Mouse (Mus musculus) kidney, embryonic 16.5 days (tissue): Measurements from ENCODE around the gene Rab1a. TPM values are rescaled to one million over a fixed set of nuclear protein-coding genes. Genes with fewer than 3 reads are reported as not detected.
"Not testable (repeated sequence)": the region's sequence is repeated elsewhere in the genome, so short reads cannot be mapped to it uniquely, and the experiment has no call there.

Experiments
- ATAC-seq: fragments of 200-750 bp; cut with Nextera tagmentation; 2 replicates; pipeline ENCODE4 v1.8.0; 2017; ENCODE audit warnings: moderate TSS enrichment; ENCODE audit not compliant: low FRiP score, low TSS enrichment
- H3K27ac ChIP-seq: fragments of 300-500 bp; sonication (generic); 2 replicates; pipeline ENCODE4 v1.5.1; 2014; ENCODE audit warnings: low read length
- H3K27me3 ChIP-seq: fragments of 300-500 bp; sonication (generic); 2 replicates; pipeline ENCODE4 v1.6.1; 2014; ENCODE audit warnings: low read length, control low read depth, mixed read lengths; ENCODE audit not compliant: insufficient read depth
- H3K36me3 ChIP-seq: fragments of 300-500 bp; sonication (generic); 2 replicates; pipeline ENCODE4 v1.6.1; 2014; ENCODE audit warnings: low read length, control low read depth, mixed read lengths; ENCODE audit not compliant: insufficient read depth
- H3K4me1 ChIP-seq: fragments of 300-500 bp; sonication (generic); 2 replicates; pipeline ENCODE4 v1.6.1; 2014; ENCODE audit warnings: low read length, control low read depth, mixed read lengths; ENCODE audit not compliant: insufficient read depth
- H3K4me2 ChIP-seq: fragments of 300-500 bp; sonication (generic); replicated peaks from 2 replicates; pipeline ENCODE4 v1.6.1; 2014; ENCODE audit warnings: low read depth, low read length
- H3K4me3 ChIP-seq: fragments of 300-500 bp; sonication (generic); 2 replicates; pipeline ENCODE4 v1.5.1; 2014; ENCODE audit warnings: mild to moderate bottlenecking, low read length
- H3K9ac ChIP-seq: fragments of 300-500 bp; sonication (generic); replicated peaks from 2 replicates; pipeline ENCODE4 v1.6.1; 2014; ENCODE audit warnings: low read length
- H3K9me3 ChIP-seq: fragments of 300-500 bp; sonication (generic); 2 replicates; pipeline ENCODE4 v1.6.1; 2016; ENCODE audit warnings: low read length, control low read depth
- WGBS: fragments of 180-500 bp; shearing (Covaris S2); extraction: QIAGEN DNeasy Blood & Tissue Kit; methylation state at CpG from one replicate; pipeline ENCODE4 v1.1.7; 2014; 5-methylcytosine and 5-hydroxymethylcytosine counted together
- polyA plus RNA-seq: library from polyadenylated mRNA; unstranded; fragments of >200 nt; fragmentation: Nextera tagmentation; extraction: Ambion mirVana; gene quantifications from 2 replicates; pipeline ENCODE4 v1.2.1, GENCODE M21; 2015

Rab1a gene
- polyA plus RNA-seq, 1 experiment from 2014 or later: 261 TPM

DNA sequence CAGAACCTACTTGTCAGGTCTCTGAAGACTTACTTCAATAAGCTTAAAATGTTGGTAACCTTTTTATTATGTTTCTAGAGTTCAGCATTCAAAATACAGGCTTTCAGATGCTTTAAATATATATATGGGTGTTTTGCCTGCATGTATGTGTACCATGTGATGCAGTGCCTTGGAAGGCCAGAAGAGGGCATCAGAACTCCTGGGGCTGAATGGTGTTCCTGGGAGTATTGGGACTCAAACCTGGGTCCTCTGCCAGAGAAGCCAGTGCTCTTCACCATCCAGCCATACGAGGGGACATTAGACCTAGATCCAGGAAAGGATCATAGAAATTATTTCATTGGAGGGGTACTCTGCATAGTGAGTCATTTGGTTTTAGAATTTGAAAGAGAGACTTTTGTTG, 13.5 kb downstream of the Rab1a start:
- WGBS: 97% methylated on average over 1 of the region's 1 CpGs
- no peaks in the 10 kb centered on the region for H3K9me3 ChIP-seq
- no peak overlapping the region for H3K4me3 ChIP-seq
- no peak overlapping the region for H3K27ac ChIP-seq
- H3K36me3 ChIP-seq: peaks cover 26% of the 10 kb centered on the region
- H3K9ac ChIP-seq: no peak overlapping the region
- peaks cover 15% of the 10 kb centered on the region for H3K4me1 ChIP-seq
- H3K4me2 ChIP-seq: no peak overlapping the region
- H3K27me3 ChIP-seq: no peaks in the 10 kb centered on the region
- no peak for ATAC-seq

DNA sequence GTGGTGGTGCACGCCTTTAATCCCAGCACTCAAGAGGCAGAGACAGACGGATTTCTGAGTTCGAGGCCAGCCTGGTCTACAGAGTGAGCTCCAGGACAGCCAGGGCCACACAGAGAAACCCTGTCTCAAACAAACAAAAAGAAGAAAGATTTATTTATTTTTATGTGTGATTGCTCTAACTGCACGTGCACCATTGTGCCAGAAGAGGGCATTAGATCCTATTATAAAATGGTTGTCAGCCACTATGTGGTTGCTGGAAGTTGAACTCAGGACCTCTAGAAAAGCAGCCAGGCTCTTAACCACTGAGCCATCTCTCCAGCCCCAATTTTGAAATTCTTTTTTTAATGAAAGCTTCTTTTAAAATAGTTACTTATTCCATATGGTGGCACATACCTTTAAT, 15.2 kb downstream of the Rab1a start:
- no peak for ATAC-seq
- 86% methylated on average over 4 of the region's 4 CpGs for WGBS

DNA sequence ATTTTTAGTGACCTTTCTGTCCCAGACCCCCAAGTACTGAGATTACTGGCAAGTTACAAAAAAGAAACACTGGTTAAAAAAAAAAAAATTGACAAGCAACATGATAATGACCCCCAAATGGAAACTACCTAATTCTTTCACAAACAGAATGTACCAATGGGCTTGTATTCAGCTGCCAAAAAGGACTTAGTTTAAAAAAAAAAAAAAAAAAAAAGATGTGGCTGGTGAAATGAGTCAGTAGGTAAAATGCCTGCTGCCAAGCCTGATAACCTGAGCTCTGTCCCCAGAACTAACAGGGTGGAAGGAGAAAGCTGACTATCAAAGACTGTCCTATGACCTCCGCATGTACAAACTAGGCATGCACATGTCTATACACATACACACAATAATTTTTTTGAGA, 16.0 kb downstream of the Rab1a start:
- Histone ChIP-seq H3K4me1 (peaks cover under 1% of the 10 kb centered on the region; the same call in 1 of the 2 replicates), H3K4me3 (no peak overlapping the region), H3K27me3 (no peaks in the 10 kb centered on the region), H3K9me3 (no peaks in the 10 kb centered on the region), H3K4me2 (no peak overlapping the region), H3K36me3 (peaks cover 38% of the 10 kb centered on the region), H3K9ac (no peak overlapping the region), H3K27ac (no peak overlapping the region)
- ATAC-seq: no peak
- WGBS: 100% methylated on average over 1 of the region's 1 CpGs

More for the DNA sequence above, 15.2 kb downstream of the Rab1a start:
- H3K36me3 ChIP-seq: peaks cover 36% of the 10 kb centered on the region
- no peak overlapping the region for H3K9ac ChIP-seq
- H3K4me3 ChIP-seq: no peak overlapping the region
- H3K27ac ChIP-seq: no peak overlapping the region
- peaks cover 6% of the 10 kb centered on the region for H3K4me1 ChIP-seq
- no peaks in the 10 kb centered on the region for H3K9me3 ChIP-seq
- no peaks in the 10 kb centered on the region for H3K27me3 ChIP-seq
- H3K4me2 ChIP-seq: no peak overlapping the region

DNA sequence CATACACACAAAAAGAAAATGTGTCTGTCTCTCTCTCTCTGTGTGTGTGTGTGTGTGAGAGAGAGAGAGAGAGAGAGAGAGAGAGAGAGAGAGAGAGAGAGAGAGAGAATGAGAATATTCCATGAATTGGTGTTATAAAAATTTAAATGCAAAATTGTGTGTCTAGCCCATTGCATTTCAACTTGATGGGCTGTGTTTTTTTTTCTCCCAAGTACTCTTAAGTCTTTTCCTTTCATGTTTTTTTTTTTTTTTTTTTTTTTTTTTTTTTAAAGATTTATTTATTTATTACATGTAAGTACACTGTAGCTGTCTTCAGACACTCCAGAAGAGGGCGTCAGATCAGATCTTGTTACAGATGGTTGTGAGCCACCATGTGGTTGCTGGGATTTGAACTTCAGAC, 20.4 kb downstream of the Rab1a start:
- ATAC-seq, H3K27ac ChIP-seq, H3K4me2 ChIP-seq, H3K4me3 ChIP-seq, H3K9ac ChIP-seq, H3K27me3 ChIP-seq, H3K9me3 ChIP-seq, H3K4me1 ChIP-seq: not testable (repeated sequence)
- peaks cover 57% of the 10 kb centered on the region for H3K36me3 ChIP-seq
- no CpG with 5 or more reads among the region's 1 CpGs for WGBS

DNA sequence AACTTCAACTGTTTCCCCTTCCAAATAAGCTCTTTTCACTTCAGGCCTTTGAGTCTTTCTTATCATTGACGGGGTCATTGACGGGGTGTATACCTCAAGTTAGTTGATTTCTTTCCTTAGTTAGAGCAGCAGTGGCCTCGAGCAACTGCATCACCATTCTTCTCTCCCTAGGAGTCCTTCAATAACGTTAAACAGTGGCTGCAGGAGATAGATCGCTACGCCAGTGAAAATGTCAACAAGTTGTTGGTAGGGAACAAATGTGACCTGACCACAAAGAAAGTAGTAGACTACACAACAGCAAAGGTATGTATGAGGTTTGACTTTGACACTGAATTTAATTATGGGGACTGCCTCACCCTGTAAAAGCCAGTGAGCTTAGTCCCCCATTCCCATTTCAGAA, 23.0 kb downstream of the Rab1a start:
- WGBS: 85% methylated on average over 6 of the region's 6 CpGs
- no peaks in the 10 kb centered on the region for H3K4me1 ChIP-seq
- H3K9ac ChIP-seq: no peak overlapping the region
- peaks cover 59% of the 10 kb centered on the region for H3K36me3 ChIP-seq
- ATAC-seq: no peak
- H3K27ac ChIP-seq: no peak overlapping the region
- H3K4me3 ChIP-seq: no peak overlapping the region
- H3K4me2 ChIP-seq: no peak overlapping the region
- H3K9me3 ChIP-seq: no peaks in the 10 kb centered on the region
- no peaks in the 10 kb centered on the region for H3K27me3 ChIP-seq

DNA sequence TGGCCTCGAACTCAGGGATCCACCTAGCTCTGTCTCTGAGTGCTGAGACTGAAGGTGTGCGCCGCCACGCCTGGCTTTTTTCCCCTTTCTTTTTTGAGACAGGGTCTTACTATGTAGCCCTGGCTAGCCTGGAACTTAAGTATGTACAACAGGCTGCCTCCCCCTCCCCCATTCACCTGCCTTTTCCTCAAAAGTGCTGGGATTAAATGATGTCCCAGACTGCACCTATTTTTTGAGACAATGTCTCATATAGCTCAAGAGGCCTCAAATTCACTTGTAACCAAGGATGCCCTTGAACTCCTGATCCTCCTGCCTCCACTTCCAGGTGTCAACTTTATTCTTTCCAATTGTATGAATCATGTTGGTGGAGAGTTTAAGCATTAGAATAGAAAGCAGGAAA, 24.7 kb downstream of the Rab1a start:
- no peak; the same call in 1 of the 2 replicates for ATAC-seq
- H3K4me1 ChIP-seq: no peaks in the 10 kb centered on the region
- no peak overlapping the region for H3K27ac ChIP-seq
- H3K4me2 ChIP-seq: no peak overlapping the region
- WGBS: 95% methylated on average over 4 of the region's 4 CpGs
- H3K27me3 ChIP-seq: no peaks in the 10 kb centered on the region
- H3K36me3 ChIP-seq: peaks cover 66% of the 10 kb centered on the region
- H3K9ac ChIP-seq: no peak overlapping the region
- no peaks in the 10 kb centered on the region for H3K9me3 ChIP-seq
- no peak overlapping the region for H3K4me3 ChIP-seq

DNA sequence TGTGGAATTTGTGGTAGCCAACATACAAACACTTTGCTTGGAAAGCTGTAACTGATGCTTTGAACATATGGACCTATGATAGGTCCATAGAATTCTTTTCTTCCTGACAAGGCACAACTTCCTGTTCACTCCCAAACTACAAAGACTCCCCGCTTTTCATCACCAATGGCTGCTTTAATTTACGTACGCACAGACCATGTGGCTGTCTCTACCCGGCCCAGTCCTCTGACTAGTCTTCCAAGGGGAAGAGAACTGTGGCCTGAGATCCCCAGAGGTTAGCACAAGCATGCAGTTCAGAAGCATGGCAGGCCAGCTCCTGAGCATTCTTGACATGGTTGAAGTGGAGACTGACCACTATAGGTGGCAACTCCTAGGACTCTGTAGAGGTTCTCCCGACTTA, 27.4 kb downstream of the Rab1a start:
- 76% methylated on average over 5 of the region's 5 CpGs for WGBS
- no peak overlapping the region for H3K4me3 ChIP-seq
- H3K9me3 ChIP-seq: no peaks in the 10 kb centered on the region
- no peaks in the 10 kb centered on the region for H3K27me3 ChIP-seq
- no peak overlapping the region for H3K27ac ChIP-seq
- no peaks in the 10 kb centered on the region for H3K4me1 ChIP-seq
- H3K4me2 ChIP-seq: no peak overlapping the region
- ATAC-seq: no peak
- H3K36me3 ChIP-seq: peaks cover 63% of the 10 kb centered on the region
- H3K9ac ChIP-seq: no peak overlapping the region

DNA sequence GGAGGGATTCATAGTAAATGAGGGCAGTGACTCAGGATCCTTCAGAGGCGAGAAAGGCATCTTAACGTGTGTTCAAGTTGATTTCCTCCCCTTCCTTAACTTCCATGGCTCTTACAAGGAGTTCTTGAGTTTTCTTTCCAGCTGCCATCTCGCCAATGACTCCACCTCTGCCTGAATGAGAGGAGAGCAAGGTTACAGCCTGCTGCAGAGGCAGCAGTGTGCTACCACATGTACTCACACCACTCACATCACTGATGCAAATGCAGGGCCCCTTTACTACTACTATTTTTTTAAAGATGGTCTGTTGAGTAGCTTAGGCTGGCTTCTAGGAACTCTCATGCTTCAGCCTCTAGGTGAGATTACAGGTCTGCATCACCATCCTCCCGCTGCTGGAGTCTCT, 28.1 kb downstream of the Rab1a start:
- Histone ChIP-seq H3K4me2 (no peak overlapping the region), H3K27ac (no peak overlapping the region), H3K9me3 (no peaks in the 10 kb centered on the region), H3K9ac (no peak overlapping the region), H3K36me3 (peaks cover 63% of the 10 kb centered on the region), H3K4me1 (no peaks in the 10 kb centered on the region), H3K27me3 (no peaks in the 10 kb centered on the region), H3K4me3 (no peak overlapping the region)
- 79% methylated on average over 4 of the region's 4 CpGs for WGBS
- ATAC-seq: no peak

DNA sequence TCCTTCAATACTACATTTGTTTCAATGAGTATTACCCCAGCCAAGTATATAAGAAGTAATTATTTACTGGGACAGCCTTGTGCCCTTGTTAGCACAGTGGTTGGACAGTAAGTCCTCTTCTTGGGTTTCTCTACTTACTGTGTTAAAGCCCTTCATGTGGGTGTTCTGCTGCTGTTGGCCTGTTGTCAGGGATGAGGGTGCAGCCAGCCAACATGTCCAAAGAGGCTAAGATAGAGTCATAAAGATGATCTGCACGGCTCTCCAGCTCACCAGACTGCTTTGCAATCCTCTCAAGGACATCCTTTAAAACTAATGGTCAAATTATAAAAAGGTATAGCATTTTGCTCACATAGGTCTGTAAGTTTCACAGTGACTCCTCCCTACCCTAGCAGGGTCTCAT, 29.1 kb downstream of the Rab1a start:
- H3K36me3 ChIP-seq: peaks cover 68% of the 10 kb centered on the region
- no peak overlapping the region for H3K4me2 ChIP-seq
- H3K27ac ChIP-seq: peak overlapping the region; percentile 59
- H3K4me1 ChIP-seq: no peaks in the 10 kb centered on the region
- no peak overlapping the region for H3K9ac ChIP-seq
- H3K27me3 ChIP-seq: no peaks in the 10 kb centered on the region
- ATAC-seq: no peak
- no peaks in the 10 kb centered on the region for H3K9me3 ChIP-seq
- H3K4me3 ChIP-seq: no peak overlapping the region
- 85% methylated on average over 1 of the region's 1 CpGs for WGBS

DNA sequence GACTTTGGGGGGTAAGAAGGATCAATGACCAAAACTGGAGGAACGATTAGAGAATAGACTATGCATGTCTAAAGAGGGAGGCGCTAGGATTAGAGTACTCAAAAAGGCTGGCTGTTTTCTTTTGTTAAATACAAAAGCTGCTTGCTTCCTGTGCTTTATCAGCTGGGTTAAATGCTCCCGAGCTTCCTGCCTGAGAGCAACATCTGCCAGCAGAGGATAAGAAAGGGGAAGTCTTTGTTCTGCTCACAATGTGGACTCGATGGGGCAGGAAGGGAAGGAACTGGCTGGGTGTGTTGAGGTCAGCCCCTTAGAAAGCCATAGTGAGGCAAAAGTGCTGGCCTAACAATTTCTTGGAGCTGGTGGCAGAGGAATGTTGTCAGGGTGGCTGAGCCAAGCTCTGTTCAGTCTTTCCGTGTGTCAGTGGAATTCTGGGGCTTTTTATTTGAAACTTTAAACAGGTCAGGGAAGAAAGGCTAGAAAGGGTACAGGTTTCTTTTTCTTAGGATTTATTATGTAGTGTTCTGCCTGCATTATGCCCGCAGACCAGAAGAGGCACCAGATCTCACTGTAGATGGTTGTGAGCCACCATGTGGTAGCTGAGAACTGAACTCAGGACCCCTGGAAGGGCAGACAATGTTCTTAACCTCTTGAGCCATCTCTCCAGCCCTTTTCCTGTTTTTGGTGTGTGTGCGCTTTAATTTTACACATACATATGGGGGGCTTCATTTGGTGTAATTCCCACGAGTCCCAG, 30.1 kb downstream of the Rab1a start:
- WGBS: 67% methylated on average over 8 of the region's 8 CpGs

More for the DNA sequence above, 30.1 kb downstream of the Rab1a start:
- H3K4me2 ChIP-seq: no peak overlapping the region
- peak; percentile 80 for ATAC-seq
- peak overlapping the region; percentile 59 for H3K27ac ChIP-seq
- H3K4me1 ChIP-seq: no peaks in the 10 kb centered on the region
- peaks cover 69% of the 10 kb centered on the region for H3K36me3 ChIP-seq
- H3K27me3 ChIP-seq: no peaks in the 10 kb centered on the region
- H3K4me3 ChIP-seq: no peak overlapping the region
- no peak overlapping the region for H3K9ac ChIP-seq
- H3K9me3 ChIP-seq: no peaks in the 10 kb centered on the region
